Mouse (Mus musculus) spleen, adult 2 months (tissue): Measurements from ENCODE around the gene Hus1b.

ENCODE experiments used
- CTCF ChIP-seq: fragments of 200-500 bp; IDR thresholded peaks from 2 replicates; pipeline ENCODE4 v1.5.1; 2011; ENCODE audit warnings: mild to moderate bottlenecking, inconsistent platforms; ENCODE audit not compliant: insufficient read depth, insufficient read length, insufficient replicate concordance; ENCODE audit errors: extremely low read depth
- POLR2A ChIP-seq: fragments of 200-500 bp; IDR thresholded peaks from 2 replicates; pipeline ENCODE4 v1.6.1; 2011; ENCODE audit warnings: low read depth, low read length, inconsistent platforms

DNA sequence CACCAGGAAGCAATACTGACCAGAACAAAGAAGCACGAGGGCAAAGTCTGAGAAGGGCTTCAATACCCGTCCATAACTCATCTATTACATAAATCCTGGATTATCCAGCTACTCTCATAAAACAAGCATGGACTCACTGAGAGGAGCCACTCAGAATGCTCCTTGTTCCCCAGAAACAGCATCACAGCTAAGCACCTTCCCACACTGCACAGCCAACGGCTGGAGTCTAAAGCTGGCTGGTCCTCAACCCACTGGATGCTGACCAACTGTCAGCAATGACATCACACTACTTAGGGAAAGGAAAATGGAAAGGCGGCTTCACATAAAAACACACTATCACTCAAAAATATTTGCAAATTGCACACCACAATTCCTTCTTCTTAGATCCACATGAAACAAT is 20.8 kb upstream of the Hus1b start:
- no peak for TF ChIP-seq POLR2A
- no peak for TF ChIP-seq CTCF
